Mouse (Mus musculus): ENCODE data around the gene Nudt2. TPM values are rescaled to one million over a fixed set of nuclear protein-coding genes. Genes with fewer than 3 reads are reported as not detected.

The Nudt2 gene
- total and polyA plus RNA-seq, 3 experiments, result 21.7 to 40.2 (median 27.9) TPM

DNA sequence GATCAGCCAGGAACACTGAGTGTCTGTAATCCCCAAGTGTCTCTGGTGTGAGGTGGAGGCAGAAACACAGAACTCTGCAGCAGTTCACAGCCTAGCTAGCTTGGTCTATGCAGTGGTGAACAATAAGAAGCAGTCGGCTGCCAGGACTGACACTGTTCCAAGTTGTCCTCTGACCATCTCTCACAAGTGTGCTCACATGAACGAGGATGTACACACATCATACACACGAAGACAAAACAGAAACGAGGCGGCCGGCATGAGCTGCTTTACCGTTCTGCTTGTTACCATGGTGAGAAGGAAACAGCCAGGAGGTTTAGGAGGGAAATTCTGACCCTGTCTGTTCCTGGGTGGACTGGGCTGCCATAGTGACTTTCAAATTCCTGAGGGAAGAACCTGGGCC is 61.6 kb downstream of the Nudt2 start:
- TF ChIP-seq JUN (IDR thresholded peaks at IDR 0.05; ENCODE audit: insufficient read depth, low read depth, low read length) (no peak), NELFE (IDR thresholded peaks at IDR 0.05; ENCODE audit: low read depth, low read length) (no peak), CTCF (conservative IDR thresholded peaks at IDR 0.05 in 1 of 2, IDR thresholded peaks at IDR 0.05 in 1 of 2; ENCODE audit: low read depth in 2 of 2, low read length in 2 of 2) (no peak), MAX (IDR thresholded peaks at IDR 0.05; ENCODE audit: low read length) (no peak), ZKSCAN1 (IDR thresholded peaks at IDR 0.05; ENCODE audit: borderline replicate concordance, low read depth, low read length) (no peak), E2F4 (IDR thresholded peaks at IDR 0.05; ENCODE audit: insufficient replicate concordance, low read depth, low read length) (no peak), PAX5 (IDR thresholded peaks at IDR 0.05; ENCODE audit: low read length) (no peak), ZNF384 (IDR thresholded peaks at IDR 0.05; ENCODE audit: low read depth, low read length) (no peak), ZC3H11A (IDR thresholded peaks at IDR 0.05; ENCODE audit: low read depth, low read length) (no peak), BHLHE40 (IDR thresholded peaks at IDR 0.05; ENCODE audit: low read depth, low read length) (no peak), USF1 (IDR thresholded peaks at IDR 0.05; ENCODE audit: low read depth, low read length) (no peak), EP300 (IDR thresholded peaks at IDR 0.05; ENCODE audit: low read length) (no peak), MAFK (IDR thresholded peaks at IDR 0.05; ENCODE audit: insufficient replicate concordance, low read length) (no peak), NRF1 (IDR thresholded peaks at IDR 0.05; ENCODE audit: low read depth, low read length) (no peak), MAZ (IDR thresholded peaks at IDR 0.05; ENCODE audit: low read depth, low read length) (no peak), USF2 (conservative IDR thresholded peaks at IDR 0.05; ENCODE audit: low read depth, low read length) (no peak), MEF2A (IDR thresholded peaks at IDR 0.05; ENCODE audit: borderline replicate concordance, low read depth, low read length) (no peak), CHD1 (IDR thresholded peaks at IDR 0.05; ENCODE audit: low read depth, low read length) (no peak)
- in situ Hi-C loops (cut with MboI; ENCODE audit: low pct_ligation_motif_present, low pct_unique_long_range_greater_than_20kb, low sequenced_read_pairs), result no loop called here

DNA sequence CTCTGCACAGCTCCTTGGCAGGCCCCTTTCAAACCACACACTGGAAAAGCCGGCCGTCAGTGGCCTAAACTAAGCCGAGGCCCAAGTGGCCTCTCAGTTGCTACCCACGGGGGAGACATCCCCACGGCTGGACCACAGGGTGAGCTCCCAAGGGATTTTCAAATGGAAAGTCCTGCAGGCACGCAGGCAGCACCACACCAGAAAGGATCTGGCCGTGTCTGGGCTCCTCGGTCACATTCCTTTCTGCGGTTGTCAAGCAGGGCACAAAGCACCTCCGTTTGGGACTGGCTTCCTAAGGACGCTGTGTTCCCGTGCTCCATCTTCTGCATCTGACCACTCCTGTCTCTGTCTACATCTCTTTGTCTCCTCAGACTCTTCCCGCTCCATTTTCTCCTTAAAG is 62.1 kb downstream of the Nudt2 start:
- Histone ChIP-seq H3K4me1 (ENCODE audit: control insufficient read depth in 1 of 2, insufficient read depth in 2 of 2) (no peaks in the 10 kb centered on the region), H3K27ac (ENCODE audit: insufficient read depth, low read depth) (no peak overlapping the region), H3K9ac (ENCODE audit: insufficient read depth, low read depth) (no peak overlapping the region), H3K9me3 (replicated peaks; ENCODE audit: low read length) (no peaks in the 10 kb centered on the region), H3K79me2 (replicated peaks; ENCODE audit: control insufficient read depth, extremely low read depth, insufficient read depth, poor library complexity, severe bottlenecking) (no peaks in the 10 kb centered on the region), H3K27me3 (replicated peaks) (peaks cover 69% of the 10 kb centered on the region), H3K36me3 (replicated peaks in 1 of 2; ENCODE audit: control insufficient read depth in 1 of 2, insufficient read depth in 1 of 2, low read length in 1 of 2) (no peaks in the 10 kb centered on the region), H3K4me2 (ENCODE audit: insufficient read depth, low read depth, poor library complexity, severe bottlenecking) (no peak overlapping the region), H3K4me3 (replicated peaks in 1 of 3; ENCODE audit: low read depth in 2 of 3, low read length in 2 of 3, poor library complexity in 1 of 3) (no peak overlapping the region)
- no peak for TF ChIP-seq MYC (IDR thresholded peaks at IDR 0.05; ENCODE audit: low read depth, low read length)
- TF ChIP-seq TCF12 (IDR thresholded peaks at IDR 0.05; ENCODE audit: low read depth, low read length), result no peak
- TF ChIP-seq MEF2A (IDR thresholded peaks at IDR 0.05; ENCODE audit: borderline replicate concordance, low read depth, low read length), result no peak
- no peak for TF ChIP-seq SMC3 (IDR thresholded peaks at IDR 0.05; ENCODE audit: low read depth, low read length)
- no peak for TF ChIP-seq CHD2 (IDR thresholded peaks at IDR 0.05; ENCODE audit: low read length)
- no peak for TF ChIP-seq ELF1 (IDR thresholded peaks at IDR 0.05; ENCODE audit: low read depth, low read length)
- no peak for TF ChIP-seq HCFC1 (IDR thresholded peaks at IDR 0.05; ENCODE audit: low read depth, low read length)
- TF ChIP-seq USF1 (IDR thresholded peaks at IDR 0.05; ENCODE audit: low read depth, low read length), result no peak
- no peak for TF ChIP-seq JUND (conservative IDR thresholded peaks at IDR 0.05; ENCODE audit: low read depth, low read length)
- TF ChIP-seq PAX5 (IDR thresholded peaks at IDR 0.05; ENCODE audit: low read length), result no peak
- no peak for TF ChIP-seq MAZ (IDR thresholded peaks at IDR 0.05; ENCODE audit: low read depth, low read length)
- no peak for TF ChIP-seq SIN3A (IDR thresholded peaks at IDR 0.05; ENCODE audit: low read length)
- TF ChIP-seq MXI1 (IDR thresholded peaks at IDR 0.05; ENCODE audit: low read depth, low read length), result no peak
- TF ChIP-seq ETS1 (conservative IDR thresholded peaks at IDR 0.05; ENCODE audit: low read depth, low read length), result no peak
- TF ChIP-seq BHLHE40 (IDR thresholded peaks at IDR 0.05; ENCODE audit: low read depth, low read length), result no peak
- TF ChIP-seq ZMIZ1 (IDR thresholded peaks at IDR 0.05; ENCODE audit: low read depth, low read length), result no peak
- no peak for TF ChIP-seq ZC3H11A (IDR thresholded peaks at IDR 0.05; ENCODE audit: low read depth, low read length)
- no peak for TF ChIP-seq RAD21 (IDR thresholded peaks at IDR 0.05; ENCODE audit: low read depth, low read length)
- TF ChIP-seq USF2 (conservative IDR thresholded peaks at IDR 0.05; ENCODE audit: low read depth, low read length), result no peak
- dilution Hi-C loops (cut with MboI; ENCODE audit: extremely low pct_ligation_motif_present, extremely low pct_unique_long_range_greater_than_20kb, low sequenced_read_pairs), result no loop called here
- no peak for DNase-seq (ENCODE audit: extremely low read depth)
- in situ Hi-C loops (cut with MboI; ENCODE audit: low pct_ligation_motif_present, low pct_unique_long_range_greater_than_20kb, low sequenced_read_pairs), result no loop called here

More for the DNA sequence above, 61.6 kb downstream of the Nudt2 start:
- no peak overlapping the region for H3K27ac ChIP-seq (ENCODE audit: insufficient read depth, low read depth)
- no peaks in the 10 kb centered on the region for H3K9me3 ChIP-seq (replicated peaks; ENCODE audit: low read length)
- no peaks in the 10 kb centered on the region for H3K36me3 ChIP-seq (replicated peaks in 1 of 2; ENCODE audit: control insufficient read depth in 1 of 2, insufficient read depth in 1 of 2, low read length in 1 of 2)
- no peak overlapping the region for H3K4me2 ChIP-seq (ENCODE audit: insufficient read depth, low read depth, poor library complexity, severe bottlenecking)
- dilution Hi-C loops (cut with MboI; ENCODE audit: extremely low pct_ligation_motif_present, extremely low pct_unique_long_range_greater_than_20kb, low sequenced_read_pairs), result no loop called here
- H3K9ac ChIP-seq (ENCODE audit: insufficient read depth, low read depth), result no peak overlapping the region
- no peaks in the 10 kb centered on the region for H3K79me2 ChIP-seq (replicated peaks; ENCODE audit: control insufficient read depth, extremely low read depth, insufficient read depth, poor library complexity, severe bottlenecking)
- H3K27me3 ChIP-seq (replicated peaks), result peaks cover 68% of the 10 kb centered on the region
- DNase-seq (ENCODE audit: extremely low read depth), result no peak
- H3K4me1 ChIP-seq (ENCODE audit: control insufficient read depth in 1 of 2, insufficient read depth in 2 of 2), result no peaks in the 10 kb centered on the region
- no peak overlapping the region for H3K4me3 ChIP-seq (replicated peaks in 1 of 3; ENCODE audit: low read depth in 2 of 3, low read length in 2 of 3, poor library complexity in 1 of 3)
